Mouse (Mus musculus) hindbrain, embryonic 14.5 days (tissue): ENCODE data around the gene Elovl5. TPM values are rescaled to one million over a fixed set of nuclear protein-coding genes. Genes with fewer than 3 reads are reported as not detected.

ENCODE experiments used
- ATAC-seq: fragments of 200-750 bp; cut with Nextera tagmentation; 2 replicates; pipeline ENCODE4 v1.8.0; 2017; ENCODE audit warnings: moderate number of reproducible peaks, mild to moderate bottlenecking, moderate TSS enrichment, moderate library complexity; ENCODE audit not compliant: low FRiP score
- DNase-seq: peaks from one replicate; pipeline ENCODE4 v3.0.0-alpha.2; 2015; ENCODE audit warnings: low spot score
- H3K27ac ChIP-seq: fragments of 300-500 bp; sonication (generic); 2 replicates; pipeline ENCODE4 v1.5.1; 2014; ENCODE audit warnings: mild to moderate bottlenecking, moderate library complexity
- H3K27me3 ChIP-seq: fragments of 300-500 bp; sonication (generic); 2 replicates; pipeline ENCODE4 v1.6.1; 2014; ENCODE audit warnings: mild to moderate bottlenecking, low read length, mixed read lengths; ENCODE audit not compliant: control insufficient read depth, insufficient read depth
- H3K36me3 ChIP-seq: fragments of 300-500 bp; sonication (generic); replicated peaks from 2 replicates; pipeline ENCODE4 v1.6.1; 2014; ENCODE audit not compliant: control insufficient read depth, insufficient read depth
- H3K4me1 ChIP-seq: fragments of 300-500 bp; sonication (generic); replicated peaks from 2 replicates; pipeline ENCODE4 v1.6.1; 2014; ENCODE audit warnings: antibody characterized with exemption, low read length, mixed read lengths; ENCODE audit not compliant: control insufficient read depth, insufficient read depth
- H3K4me2 ChIP-seq: fragments of 300-500 bp; sonication (generic); replicated peaks from 2 replicates; pipeline ENCODE4 v1.6.1; 2014; ENCODE audit warnings: mild to moderate bottlenecking, moderate library complexity
- H3K4me3 ChIP-seq: fragments of 300-500 bp; sonication (generic); replicated peaks from 2 replicates; pipeline ENCODE4 v1.5.1; 2014; ENCODE audit warnings: mild to moderate bottlenecking, low read length
- H3K9ac ChIP-seq: fragments of 300-500 bp; sonication (generic); 2 replicates; pipeline ENCODE4 v1.6.1; 2014
- H3K9me3 ChIP-seq: fragments of 300-500 bp; sonication (generic); 2 replicates; pipeline ENCODE4 v1.6.1; 2016; ENCODE audit warnings: low read length; ENCODE audit not compliant: control insufficient read depth
- WGBS: fragments of 180-500 bp; shearing (Covaris S2); extraction: QIAGEN DNeasy Blood & Tissue Kit; methylation state at CpG from one replicate; pipeline ENCODE4 v1.1.7; 2014; 5-methylcytosine and 5-hydroxymethylcytosine counted together
- polyA plus RNA-seq: library from polyadenylated mRNA; unstranded; fragments of >200 nt; fragmentation: Nextera tagmentation; extraction: Ambion mirVana; gene quantifications from 2 replicates; pipeline ENCODE4 v1.2.1, GENCODE M21; 2014

Elovl5 gene
- polyA plus RNA-seq, 1 experiment from 2014 or later: 73.5 TPM

- ATAC-seq: no peak
- no peaks in the 10 kb centered on the region for H3K4me1 ChIP-seq
- no peaks in the 10 kb centered on the region for H3K36me3 ChIP-seq
- DNase-seq: no peak
- 92% methylated on average over 10 of the region's 10 CpGs for WGBS
- no peaks in the 10 kb centered on the region for H3K27me3 ChIP-seq
- H3K9ac ChIP-seq: no peak overlapping the region
- H3K4me2 ChIP-seq: no peak overlapping the region
- H3K27ac ChIP-seq: no peak overlapping the region
- H3K4me3 ChIP-seq: no peak overlapping the region
- no peaks in the 10 kb centered on the region for H3K9me3 ChIP-seq
Measured at GRCm38 (mm10) chr9:78030835-78031456, 113.8 kb downstream of the Elovl5 start.

- WGBS: 92% methylated on average over 4 of the region's 4 CpGs
- no peaks in the 10 kb centered on the region for H3K9me3 ChIP-seq
- DNase-seq (no peak), ATAC-seq (no peak)
- no peak overlapping the region for H3K27ac ChIP-seq
- H3K4me3 ChIP-seq: no peak overlapping the region
- no peak overlapping the region for H3K4me2 ChIP-seq
- no peaks in the 10 kb centered on the region for H3K27me3 ChIP-seq
- no peak overlapping the region for H3K9ac ChIP-seq
- no peaks in the 10 kb centered on the region for H3K36me3 ChIP-seq
- H3K4me1 ChIP-seq: no peaks in the 10 kb centered on the region
Measured at GRCm38 (mm10) chr9:78032930-78033329, 115.8 kb downstream of the Elovl5 start.

Other genes starting within 250 kb of the Elovl5 start
- gene Gclc, start 162.8 kb upstream of the Elovl5 start, polyA plus RNA-seq: 21.7 and 25.1 TPM in 2 replicates
- gene Gcm1, start 134.6 kb downstream of the Elovl5 start, polyA plus RNA-seq: not detected in 2 replicates
- gene Fbxo9, start 191.7 kb downstream of the Elovl5 start, polyA plus RNA-seq: 82.1 and 96.8 TPM in 2 replicates
- 34.6 and 38.9 TPM in 2 replicates for gene Ick, start 191.8 kb downstream of the Elovl5 start, polyA plus RNA-seq